Mouse (Mus musculus): ENCODE data around the gene Polr3a. TPM values are rescaled to one million over a fixed set of nuclear protein-coding genes. Genes with fewer than 3 reads are reported as not detected.

Gene Polr3a
- total RNA-seq (2014; rRNA removed) (19.5 and 29.9 TPM in 2 replicates), polyA plus RNA-seq (2015; fragmentation: Nextera tagmentation; extraction: Ambion mirVana) (8.1 and 13.4 TPM in 2 replicates)

- peak; percentile 95 for DNase-seq
- Histone ChIP-seq H3K4me1 (ENCODE audit: insufficient read depth) (peaks cover 15% of the 10 kb centered on the region), H3K9me3 (ENCODE audit: low read length) (no peaks in the 10 kb centered on the region), H3K36me3 (ENCODE audit: insufficient read depth) (peaks cover 25% of the 10 kb centered on the region), H3K27me3 (ENCODE audit: insufficient read depth, low read length) (no peaks in the 10 kb centered on the region), H3K4me3 (ENCODE audit: low read depth, low read length) (peak within 1 kb of the TSS; percentile 92), H3K9ac (peak within 1 kb of the TSS; percentile 74), H3K4me2 (ENCODE audit: low read depth) (peak within 1 kb of the TSS; percentile 76), H3K27ac (ENCODE audit: low read depth, low read length) (peak within 1 kb of the TSS; percentile 40; the same call in 1 of the 2 replicates)
- ATAC-seq = peak; percentile 67
- TF ChIP-seq CTCF (IDR thresholded peaks at IDR 0.05; ENCODE audit: low read depth) = peak; percentile 95
- WGBS = under 1% methylated on average over 30 of the region's 30 CpGs
Observed at GRCm38 (mm10) chr14:24486773-24487227, at the start of gene Polr3a, which contains the start of gene Rps24. TSS of gene Polr3a (minus strand) at chr14:24487058. TSS of gene Rps24 (plus strand) at chr14:24487125.

GRCm38 (mm10) chr14:24534865-24535545 is 48.1 kb upstream of the Polr3a start:
- H3K4me1 ChIP-seq (ENCODE audit: insufficient read depth) = 0 out of 2 replicates have a peak, but pooled peaks cover 5% of the 10 kb centered on the region
- H3K9ac ChIP-seq = no peak overlapping the region
- ATAC-seq (peak; percentile 50; the same call in 1 of the 2 replicates), DNase-seq (peak; percentile 57)
- no peaks in the 10 kb centered on the region for H3K9me3 ChIP-seq (ENCODE audit: low read length)
- no peak overlapping the region for H3K4me3 ChIP-seq (ENCODE audit: low read depth, low read length)
- TF ChIP-seq CTCF (IDR thresholded peaks at IDR 0.05; ENCODE audit: low read depth) = no peak
- H3K27ac ChIP-seq (ENCODE audit: low read depth, low read length) = 0 out of 2 replicates have a peak overlapping the region, but pooled peaks have one; percentile 40
- no peaks in the 10 kb centered on the region for H3K36me3 ChIP-seq (ENCODE audit: insufficient read depth)
- WGBS = 25% methylated on average over 9 of the region's 9 CpGs
- no peak overlapping the region for H3K4me2 ChIP-seq (ENCODE audit: low read depth)
- H3K27me3 ChIP-seq (ENCODE audit: insufficient read depth, low read length) = no peaks in the 10 kb centered on the region

- H3K9me3 ChIP-seq (ENCODE audit: low read length) = no peaks in the 10 kb centered on the region
- 3% methylated on average over 6 of the region's 6 CpGs for WGBS
- peak; percentile 43; the same call in 1 of the 2 replicates for ATAC-seq
- DNase-seq = no peak
- H3K36me3 ChIP-seq (ENCODE audit: insufficient read depth) = no peaks in the 10 kb centered on the region
- no peak overlapping the region for H3K4me2 ChIP-seq (ENCODE audit: low read depth)
- H3K27me3 ChIP-seq (ENCODE audit: insufficient read depth, low read length) = no peaks in the 10 kb centered on the region
- no peak overlapping the region for H3K27ac ChIP-seq (ENCODE audit: low read depth, low read length)
- TF ChIP-seq CTCF (IDR thresholded peaks at IDR 0.05; ENCODE audit: low read depth) = no peak
- H3K4me1 ChIP-seq (ENCODE audit: insufficient read depth) = peaks cover 15% of the 10 kb centered on the region; the same call in 1 of the 2 replicates
- no peak overlapping the region for H3K4me3 ChIP-seq (ENCODE audit: low read depth, low read length)
- no peak overlapping the region for H3K9ac ChIP-seq
Observed at GRCm38 (mm10) chr14:24530228-24530627, 43.4 kb upstream of the Polr3a start.

- Histone ChIP-seq H3K4me3 (ENCODE audit: low read depth, low read length) (no peak overlapping the region), H3K9ac (no peak overlapping the region), H3K36me3 (ENCODE audit: insufficient read depth) (no peaks in the 10 kb centered on the region), H3K27me3 (ENCODE audit: insufficient read depth, low read length) (no peaks in the 10 kb centered on the region), H3K4me1 (ENCODE audit: insufficient read depth) (peaks cover 10% of the 10 kb centered on the region; the same call in 1 of the 2 replicates), H3K9me3 (ENCODE audit: low read length) (no peaks in the 10 kb centered on the region), H3K4me2 (ENCODE audit: low read depth) (no peak overlapping the region), H3K27ac (ENCODE audit: low read depth, low read length) (peak overlapping the region; percentile 75)
- ATAC-seq (peak; percentile 56), DNase-seq (peak; percentile 56)
- no peak for TF ChIP-seq CTCF (IDR thresholded peaks at IDR 0.05; ENCODE audit: low read depth)
- WGBS = 15% methylated on average over 10 of the region's 10 CpGs
Observed at GRCm38 (mm10) chr14:24526440-24526839, 39.6 kb upstream of the Polr3a start.

- Histone ChIP-seq H3K27me3 (ENCODE audit: insufficient read depth, low read length) (no peaks in the 10 kb centered on the region), H3K36me3 (ENCODE audit: insufficient read depth) (no peaks in the 10 kb centered on the region), H3K9me3 (ENCODE audit: low read length) (no peaks in the 10 kb centered on the region), H3K9ac (no peak overlapping the region; the same call in 1 of the 2 replicates), H3K4me3 (ENCODE audit: low read depth, low read length) (no peak overlapping the region), H3K27ac (ENCODE audit: low read depth, low read length) (peak overlapping the region; percentile 75), H3K4me2 (ENCODE audit: low read depth) (no peak overlapping the region), H3K4me1 (ENCODE audit: insufficient read depth) (peaks cover 10% of the 10 kb centered on the region; the same call in 1 of the 2 replicates)
- peak; percentile 68 for DNase-seq
- ATAC-seq = peak; percentile 89
- no peak for TF ChIP-seq CTCF (IDR thresholded peaks at IDR 0.05; ENCODE audit: low read depth)
- 9% methylated on average over 10 of the region's 10 CpGs for whole genome bisulfite sequencing
Observed at GRCm38 (mm10) chr14:24525677-24526415, 39.0 kb upstream of the Polr3a start.

- no peak overlapping the region for H3K4me3 ChIP-seq (ENCODE audit: low read depth, low read length)
- no peak for TF ChIP-seq CTCF (IDR thresholded peaks at IDR 0.05; ENCODE audit: low read depth)
- H3K27ac ChIP-seq (ENCODE audit: low read depth, low read length) = peak overlapping the region; percentile 75
- H3K27me3 ChIP-seq (ENCODE audit: insufficient read depth, low read length) = no peaks in the 10 kb centered on the region
- no peaks in the 10 kb centered on the region for H3K36me3 ChIP-seq (ENCODE audit: insufficient read depth)
- DNase-seq (no peak), ATAC-seq (no peak)
- H3K4me2 ChIP-seq (ENCODE audit: low read depth) = no peak overlapping the region
- H3K4me1 ChIP-seq (ENCODE audit: insufficient read depth) = peaks cover 10% of the 10 kb centered on the region; the same call in 1 of the 2 replicates
- no peak overlapping the region for H3K9ac ChIP-seq
- no peaks in the 10 kb centered on the region for H3K9me3 ChIP-seq (ENCODE audit: low read length)
- 56% methylated on average over 3 of the region's 3 CpGs for WGBS
Observed at GRCm38 (mm10) chr14:24525137-24525536, 38.3 kb upstream of the Polr3a start.

Measured in forebrain, postnatal 0 days (tissue).